Mouse (Mus musculus): ENCODE data around the gene Slc25a28.

GRCm38 (mm10) chr19:43722891-43723290 lies 48.2 kb upstream of the Slc25a28 start:
- TF ChIP-seq EP300 (optimal IDR thresholded peaks at IDR 0.05), result no peak
- no peak for TF ChIP-seq CTCF (IDR thresholded peaks at IDR 0.05; ENCODE audit: low read depth)

All from stomach, postnatal 0 days (tissue).